Mouse (Mus musculus) cerebral cortex, adult 2 months (tissue): ENCODE results near the gene Scaf4.

ENCODE experiments used
- WGBS: fragments of 180-500 bp; shearing (Covaris S2); methylation state at CpG from one replicate; pipeline ENCODE4 v1.1.7; 2018; 5-methylcytosine and 5-hydroxymethylcytosine counted together

Scaf4 gene

DNA sequence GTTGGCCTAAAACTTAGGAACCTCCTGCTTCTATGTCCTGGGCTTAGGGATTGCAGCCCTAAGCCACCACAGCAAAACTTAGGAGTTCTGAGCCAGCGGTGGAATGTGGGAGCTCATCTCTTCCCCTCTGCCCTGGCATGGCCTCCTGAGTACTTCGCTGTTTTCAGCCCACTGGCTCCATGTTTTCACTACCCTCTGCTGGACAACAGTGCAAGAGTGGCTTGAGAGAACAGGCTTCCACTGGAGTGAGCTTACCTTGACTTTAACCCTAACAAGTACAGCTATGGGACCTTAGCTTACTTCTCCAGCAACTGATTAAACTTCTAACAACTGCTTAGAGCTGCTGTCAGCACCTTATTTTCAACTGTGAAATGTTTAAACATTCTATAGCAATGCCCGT lies 49.1 kb downstream of the Scaf4 start:
- WGBS: 94% methylated on average over 3 of the region's 3 CpGs

DNA sequence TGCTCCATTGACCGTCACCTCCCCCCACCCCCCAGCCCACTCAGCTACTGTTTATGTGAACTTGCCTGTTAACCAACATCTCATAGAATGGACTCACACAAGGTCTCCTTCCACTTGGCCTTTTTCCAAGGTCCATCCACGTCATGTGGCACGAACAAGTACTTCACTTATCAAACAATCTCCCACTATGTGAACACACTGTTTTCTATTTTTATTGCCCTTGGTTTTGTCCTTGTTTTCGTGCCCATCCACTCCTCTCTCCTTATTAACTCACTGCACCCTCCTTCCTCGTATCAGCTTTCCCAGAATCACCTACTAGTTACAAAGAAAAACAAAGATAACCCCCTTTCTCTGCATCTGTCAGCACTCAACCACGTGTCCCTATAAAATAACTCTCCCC lies 49.7 kb downstream of the Scaf4 start:
- WGBS: 48% methylated on average over 6 of the region's 6 CpGs

DNA sequence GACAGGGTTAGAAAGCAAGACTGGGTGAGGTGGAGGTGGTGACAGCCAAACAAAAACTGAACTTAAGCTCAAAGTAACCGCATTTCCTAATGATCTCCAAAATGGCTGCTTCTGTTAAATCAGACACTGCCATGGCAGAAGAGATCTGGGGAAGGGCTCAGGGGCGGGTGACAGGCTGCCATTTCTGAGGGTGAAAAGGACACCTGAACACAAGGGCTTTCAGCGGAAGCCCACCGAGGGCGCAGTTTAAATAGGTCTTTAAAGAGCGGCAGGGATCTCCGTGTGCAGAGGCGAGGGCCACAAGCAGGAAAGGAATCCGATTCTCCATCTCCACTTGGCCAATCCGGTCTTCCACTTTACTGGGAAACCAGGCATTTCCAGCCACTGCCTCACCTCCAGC lies 50.6 kb downstream of the Scaf4 start:
- WGBS: 95% methylated on average over 10 of the region's 10 CpGs

DNA sequence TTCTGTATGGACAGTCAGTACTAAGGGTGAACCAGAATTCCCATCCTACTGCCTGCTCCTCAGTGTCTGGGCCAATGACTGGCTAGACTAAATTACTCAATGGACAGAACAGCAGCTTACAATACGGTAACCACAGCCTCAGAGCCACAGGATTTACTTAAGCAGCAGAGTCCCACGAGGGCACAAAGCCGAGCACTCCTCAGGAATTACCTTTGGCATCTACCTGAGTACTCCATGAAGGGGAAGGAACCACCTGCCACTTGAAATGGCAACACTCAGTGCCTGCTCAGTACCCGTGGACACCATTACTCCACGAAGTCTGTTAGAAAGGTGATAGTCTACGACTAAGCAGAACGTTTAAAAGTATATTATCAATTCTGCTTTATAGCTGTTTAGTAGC lies 53.0 kb downstream of the Scaf4 start:
- WGBS: 92% methylated on average over 7 of the region's 7 CpGs

DNA sequence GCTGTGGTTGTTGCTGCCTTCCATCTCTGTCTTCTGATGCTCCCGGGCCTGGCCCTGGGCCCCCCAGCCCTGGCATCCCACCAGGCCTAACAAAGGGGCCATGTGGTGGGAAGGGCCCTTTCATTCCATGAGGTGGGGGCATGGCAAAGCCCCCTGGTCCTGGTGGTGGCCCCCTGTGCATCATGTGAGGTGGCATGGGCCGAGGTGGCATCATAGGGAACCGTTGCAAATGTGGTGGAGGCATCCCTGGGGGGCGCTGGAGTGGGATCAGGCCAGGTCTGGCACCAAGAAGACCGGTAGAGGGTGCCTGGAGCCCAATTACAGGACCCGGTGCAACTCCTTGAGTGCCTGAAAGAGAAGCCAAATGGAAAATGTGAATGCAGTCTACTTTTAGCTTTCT lies 54.4 kb downstream of the Scaf4 start:
- 58% methylated on average over 6 of the region's 6 CpGs for WGBS

DNA sequence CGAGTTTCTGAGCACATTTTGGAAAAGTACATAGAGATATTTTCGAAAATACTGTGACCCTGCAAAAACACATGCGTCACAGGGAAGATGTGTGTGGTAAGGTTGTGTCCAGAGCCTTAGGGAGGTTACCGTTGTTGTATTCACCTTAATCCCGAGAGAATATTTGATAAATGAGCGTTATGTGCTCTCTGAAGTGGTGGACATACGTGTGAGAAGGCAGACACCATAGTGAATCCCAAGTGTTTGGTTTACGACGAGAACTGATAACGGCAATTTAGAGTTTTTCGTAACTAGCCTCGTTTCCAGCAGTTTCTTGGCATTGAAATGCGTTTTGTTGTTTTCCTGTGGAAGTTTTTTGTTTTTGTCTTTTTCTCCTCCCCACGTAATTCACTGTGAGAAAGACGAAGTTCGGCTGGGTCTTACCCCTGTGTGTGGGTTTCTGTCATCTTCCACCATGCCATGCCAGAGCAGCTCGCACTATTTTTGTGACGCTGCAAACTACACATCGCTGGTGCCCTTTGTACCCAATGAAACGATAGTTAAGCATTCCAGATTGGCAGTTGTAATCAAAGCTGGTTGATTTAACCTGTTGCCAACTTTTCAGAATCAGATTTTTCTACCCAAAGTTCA lies 62.7 kb downstream of the Scaf4 start:
- 2% methylated on average over 20 of the region's 20 CpGs for WGBS

DNA sequence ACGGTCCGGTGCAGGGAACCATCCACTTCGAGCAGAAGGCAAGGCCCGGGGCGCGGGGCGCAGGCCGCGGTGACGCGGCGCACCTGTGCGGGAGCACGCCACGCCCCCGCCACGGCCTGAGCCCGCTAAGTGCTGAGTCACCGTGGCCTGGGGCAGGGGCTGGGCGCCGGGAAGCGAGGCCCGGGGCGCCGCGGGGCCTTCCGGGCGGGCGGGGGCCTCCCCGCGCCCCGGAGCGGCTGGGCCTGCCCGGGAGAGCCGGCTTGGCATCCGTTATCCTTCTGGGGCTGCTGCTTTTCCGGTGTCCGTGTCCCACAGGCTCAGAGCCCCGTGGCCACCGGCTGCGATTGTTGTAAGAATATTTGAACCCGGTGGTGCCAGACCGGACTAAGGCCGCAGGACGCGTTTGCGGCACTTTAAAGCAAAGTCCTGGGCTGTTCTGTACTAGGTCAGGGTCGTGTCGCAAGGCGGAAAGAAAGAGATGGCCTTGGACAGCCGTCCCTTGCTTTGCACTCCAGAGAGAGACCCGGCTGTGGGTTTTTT lies 63.3 kb downstream of the Scaf4 start:
- under 1% methylated on average over 52 of the region's 52 CpGs for WGBS

DNA sequence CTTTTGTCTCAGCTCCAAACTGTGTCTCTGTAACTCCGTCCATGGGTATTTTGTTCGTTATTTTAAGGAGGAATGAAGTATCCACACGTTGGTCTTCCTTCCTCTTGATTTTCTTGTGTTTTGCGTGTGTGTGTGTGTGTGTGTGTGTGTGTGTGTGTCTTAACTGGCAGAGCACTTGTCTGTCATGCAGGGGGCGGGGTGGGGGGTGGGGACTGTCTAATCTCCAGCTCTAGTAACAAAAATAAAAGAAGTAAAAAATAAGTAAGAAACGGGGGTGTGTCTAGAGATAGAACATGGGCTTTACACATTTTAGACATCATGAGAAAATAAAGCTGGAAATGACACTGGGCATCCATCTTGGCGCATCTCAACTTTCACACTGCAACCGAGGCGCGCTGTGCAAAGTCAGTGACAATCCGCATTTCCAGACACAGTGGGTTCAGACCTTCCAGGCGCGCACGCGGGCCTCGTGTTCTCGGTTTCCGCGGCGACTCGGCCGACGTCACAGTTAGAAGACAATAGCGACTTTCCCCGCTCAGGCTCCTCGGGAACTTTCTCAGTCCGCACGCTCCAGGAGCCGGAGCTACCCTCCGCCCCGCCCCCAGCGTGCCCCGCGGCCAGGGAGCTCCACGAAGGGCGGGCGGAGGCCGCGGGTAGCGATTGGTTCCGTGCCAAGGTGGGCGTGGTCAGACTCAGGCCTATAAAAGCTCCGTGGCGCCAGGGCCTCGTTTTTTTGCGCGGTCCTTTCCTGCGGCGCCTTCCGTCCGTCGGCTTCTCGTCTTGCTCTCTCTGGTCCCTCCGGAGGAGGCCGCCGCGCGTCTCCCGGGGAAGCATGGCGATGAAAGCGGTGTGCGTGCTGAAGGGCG lies 64.0 kb downstream of the Scaf4 start, which contains the start of gene Sod1:
Gene Sod1, plus strand, starts transcription at position 729 of the 866 bp plus-strand sequence.
- 1% methylated on average over 63 of the region's 63 CpGs for WGBS

DNA sequence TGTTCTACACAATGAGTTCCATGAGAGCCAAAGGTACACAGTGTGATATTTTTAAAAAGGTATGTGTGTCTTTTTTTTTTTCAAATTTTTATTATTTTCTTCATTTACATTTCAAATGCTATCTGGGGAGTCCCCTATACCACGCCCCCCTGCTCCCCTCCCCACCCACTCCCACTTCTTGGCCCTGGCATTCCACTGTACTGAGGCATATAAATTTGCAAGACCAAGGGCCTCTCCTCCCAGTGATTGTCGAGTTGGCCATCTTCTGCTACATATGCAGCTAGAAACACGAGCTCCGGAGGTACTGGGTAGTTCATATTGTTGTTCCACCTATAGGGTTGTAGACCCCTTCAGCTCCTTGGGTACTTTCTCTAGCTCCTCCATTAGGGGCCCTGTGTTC lies 64.9 kb downstream of the Scaf4 start:
- WGBS: 64% methylated on average over 4 of the region's 4 CpGs

DNA sequence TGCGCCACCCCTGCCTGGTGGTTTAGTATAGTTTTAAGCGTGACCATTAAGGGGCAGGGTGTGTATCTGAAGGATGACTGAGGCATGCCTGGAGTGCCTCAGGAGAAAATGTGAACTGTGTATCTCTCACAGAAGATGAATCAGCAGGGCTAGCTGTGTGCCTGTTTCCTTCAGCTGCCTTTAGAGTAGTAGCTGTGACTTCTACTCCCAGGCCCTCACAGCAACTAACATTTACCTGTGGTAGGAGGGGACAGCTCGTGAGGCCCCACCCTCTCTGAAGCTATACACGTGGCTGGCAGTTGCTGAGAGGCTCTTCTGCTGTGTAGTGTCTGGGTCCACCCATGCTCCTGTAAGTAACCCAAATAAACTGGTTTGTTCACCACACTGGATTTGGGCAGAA lies 66.4 kb downstream of the Scaf4 start:
- 82% methylated on average over 4 of the region's 4 CpGs for WGBS

DNA sequence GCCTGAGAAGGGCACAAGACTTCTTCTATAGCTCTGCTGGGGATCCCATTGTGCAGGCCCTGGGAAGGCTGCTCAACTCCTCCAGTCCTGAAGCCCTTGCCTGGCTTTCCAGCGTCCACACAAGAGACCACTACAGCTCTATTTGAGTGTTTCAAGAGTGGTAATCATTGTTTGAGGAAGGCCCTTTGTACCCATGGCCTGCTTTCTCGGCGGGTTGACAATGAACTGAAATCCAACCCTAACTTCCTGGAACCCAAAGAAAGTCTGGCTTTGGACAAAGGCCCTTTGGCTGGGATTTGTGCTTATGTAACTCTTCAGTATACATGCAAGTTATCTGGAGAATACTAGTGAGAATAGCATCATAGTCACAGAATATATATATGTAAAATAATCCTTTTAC lies 66.9 kb downstream of the Scaf4 start:
- WGBS: 56% methylated on average over 3 of the region's 3 CpGs

DNA sequence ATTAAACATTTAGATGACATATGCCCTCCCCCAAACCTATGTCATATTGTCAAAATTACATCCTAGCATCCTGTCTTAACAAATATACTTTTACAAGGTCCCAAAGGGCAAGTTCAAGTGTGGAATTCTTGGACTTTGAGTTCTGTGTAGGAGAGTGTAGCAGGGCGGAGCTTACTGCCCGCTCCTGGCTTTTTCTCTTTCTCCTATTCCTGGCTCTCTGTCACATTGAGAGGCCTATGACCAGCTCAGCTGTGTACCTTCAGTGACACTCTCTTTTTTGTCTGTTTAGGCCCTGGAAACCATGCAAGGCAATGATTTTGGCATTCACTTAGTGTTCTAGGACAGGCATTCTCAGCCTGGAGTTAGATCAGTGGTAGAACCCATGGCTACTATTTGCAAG lies 67.9 kb downstream of the Scaf4 start:
- 96% methylated on average over 2 of the region's 2 CpGs for WGBS

DNA sequence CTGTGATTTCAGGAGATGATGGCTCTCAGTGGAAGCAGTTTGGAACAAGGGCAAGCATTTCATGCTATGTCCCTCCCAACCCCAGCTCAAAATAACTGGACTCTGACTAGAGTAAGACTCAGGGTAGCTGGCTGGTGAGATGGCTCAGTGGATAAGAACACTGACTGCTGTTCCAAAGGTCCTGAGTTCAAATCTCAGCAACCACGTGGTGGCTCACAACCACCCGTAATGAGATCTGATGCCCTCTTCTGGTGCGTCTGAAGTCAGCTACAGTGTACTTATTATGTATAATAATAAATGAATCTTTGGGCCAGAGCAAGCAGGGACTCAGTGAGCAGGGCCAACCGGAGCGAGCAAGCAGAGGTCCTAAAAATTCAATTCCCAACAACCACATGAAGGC lies 68.4 kb downstream of the Scaf4 start:
- WGBS: 92% methylated on average over 5 of the region's 5 CpGs

DNA sequence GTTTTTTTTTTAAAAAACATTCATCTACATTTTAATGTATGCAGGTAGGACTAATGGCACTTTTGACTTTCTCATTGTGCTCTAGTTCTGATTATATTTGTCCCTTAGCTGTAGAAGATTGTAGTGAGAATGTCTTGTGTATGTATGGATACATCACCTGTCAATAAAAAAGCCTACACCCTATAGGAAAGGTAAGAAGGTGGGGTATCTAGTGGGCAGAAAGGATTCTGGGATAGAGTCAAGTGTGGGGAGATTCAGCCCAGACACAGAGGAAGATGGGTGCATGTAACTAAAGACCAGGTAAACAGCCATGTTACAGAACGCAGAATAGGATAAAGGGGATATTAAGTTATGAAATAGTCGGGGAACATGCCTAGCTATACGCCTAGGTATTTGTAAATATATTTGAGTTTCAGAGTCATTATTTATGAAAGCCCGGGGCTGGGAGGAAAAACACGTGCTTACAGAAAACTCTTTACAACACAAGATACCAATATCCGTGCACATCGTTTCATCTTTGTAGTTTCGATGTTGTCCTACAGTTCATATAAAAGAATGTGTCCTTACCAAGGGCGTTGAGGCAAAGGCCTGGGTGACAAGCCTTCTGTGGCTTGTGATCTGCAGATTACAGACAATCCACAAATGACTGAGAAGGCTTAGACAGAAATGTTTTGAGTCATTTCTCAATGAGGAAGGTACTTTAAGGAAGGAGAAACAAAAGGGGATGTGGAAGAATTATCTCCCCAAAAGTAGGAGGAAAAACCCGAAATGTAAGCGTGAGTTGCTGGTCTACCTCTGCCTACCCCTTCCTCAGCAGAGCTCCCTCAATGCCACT lies 69.4 kb downstream of the Scaf4 start:
- 94% methylated on average over 11 of the region's 11 CpGs for WGBS

DNA sequence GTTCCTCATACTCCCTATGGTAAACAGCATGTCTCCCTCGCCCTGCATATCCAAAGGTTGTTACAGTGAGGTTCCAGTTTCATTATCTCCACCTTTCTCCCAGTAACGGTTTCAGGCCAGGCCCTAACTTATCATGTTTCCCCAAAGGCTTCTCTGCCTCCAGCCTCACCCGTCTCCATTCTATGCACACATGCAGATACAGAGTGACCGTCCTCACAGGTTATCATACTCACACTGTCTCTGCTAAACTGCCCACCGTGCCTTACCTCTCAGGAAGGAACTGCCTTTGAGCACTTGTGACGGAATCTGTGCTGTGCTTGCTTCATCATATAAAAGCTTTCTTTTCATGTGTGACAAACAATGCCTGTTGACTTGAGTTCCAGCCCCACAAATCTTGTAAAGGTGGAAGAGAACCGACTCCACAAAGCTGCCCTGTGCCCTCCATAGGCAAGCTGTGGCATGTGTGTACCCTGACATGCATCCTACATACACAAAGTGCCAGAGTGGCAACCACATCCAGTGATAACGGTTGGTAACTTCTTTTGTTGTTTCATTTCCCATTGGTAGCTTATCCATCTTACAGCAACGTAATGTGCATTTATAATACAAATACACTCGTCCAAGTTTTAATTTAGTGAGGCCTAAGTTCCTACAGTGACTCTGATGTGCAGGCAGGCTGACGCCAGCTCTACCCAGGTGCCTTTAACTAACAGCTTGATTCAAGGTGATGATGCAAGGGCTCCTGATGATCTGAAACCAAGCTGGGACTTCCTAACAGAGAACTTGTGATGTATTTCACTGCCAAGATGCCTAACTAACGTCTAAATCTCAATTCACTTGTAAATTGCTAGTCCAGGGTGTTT lies 70.6 kb downstream of the Scaf4 start:
- WGBS: 86% methylated on average over 12 of the region's 12 CpGs

DNA sequence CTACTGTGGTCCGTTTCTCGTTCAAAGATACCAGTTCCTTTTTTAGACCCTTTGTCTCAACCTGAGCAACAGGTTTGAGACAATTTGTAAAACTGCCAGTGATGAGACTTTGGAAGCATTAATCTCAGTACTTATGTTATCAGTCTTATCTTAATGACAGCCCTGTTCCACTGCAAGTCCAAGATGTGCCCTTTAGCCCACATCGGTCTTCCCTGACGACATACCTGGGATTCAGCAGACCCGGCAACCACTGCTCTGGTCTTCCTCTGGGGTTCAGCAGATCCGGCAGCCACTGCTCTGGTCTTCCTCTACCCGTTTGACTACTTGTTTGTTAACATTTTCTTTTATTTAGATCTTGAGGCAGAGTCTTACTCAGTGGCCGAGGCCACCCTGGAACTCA lies 72.5 kb downstream of the Scaf4 start:
- 91% methylated on average over 8 of the region's 8 CpGs for WGBS

DNA sequence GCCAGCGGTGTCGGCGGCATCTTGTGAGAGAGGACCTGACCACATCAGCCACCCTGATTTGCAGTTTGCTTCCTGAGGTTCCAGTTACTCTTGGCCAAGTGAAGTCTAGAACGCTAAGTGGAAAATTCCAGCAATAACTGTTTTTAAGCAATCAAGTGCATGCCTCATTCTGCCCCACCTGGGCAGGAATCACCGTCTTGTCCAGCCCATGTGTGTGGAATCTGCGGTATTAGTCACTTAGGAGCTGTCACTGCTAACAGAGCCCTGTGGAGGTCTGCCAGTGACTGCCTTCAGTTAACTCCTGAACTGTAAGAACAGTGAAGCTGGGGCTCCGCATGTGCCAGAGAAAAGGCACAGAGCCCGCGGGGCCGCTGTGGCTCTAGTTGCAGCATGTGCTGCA lies 73.6 kb downstream of the Scaf4 start:
- 86% methylated on average over 10 of the region's 10 CpGs for WGBS

DNA sequence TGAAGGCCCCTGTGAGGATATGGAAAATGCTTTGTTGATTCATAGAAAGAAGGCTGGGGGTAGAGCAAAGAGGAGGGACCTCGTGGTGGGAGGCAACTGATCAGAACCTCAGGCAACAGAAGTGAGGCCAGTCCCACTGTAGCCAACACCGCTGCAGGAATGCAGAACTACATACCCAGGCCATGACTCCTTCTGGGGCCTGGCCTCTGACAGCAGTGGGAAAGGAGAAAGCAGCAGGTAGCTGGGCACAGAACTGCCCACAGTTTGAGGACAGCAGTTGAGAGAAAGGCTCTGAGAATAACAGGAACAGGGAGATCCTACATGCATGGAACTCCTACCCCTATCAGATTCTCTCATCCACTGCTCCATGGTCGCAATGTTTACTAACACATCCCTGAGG lies 75.3 kb downstream of the Scaf4 start:
- 92% methylated on average over 3 of the region's 3 CpGs for WGBS

DNA sequence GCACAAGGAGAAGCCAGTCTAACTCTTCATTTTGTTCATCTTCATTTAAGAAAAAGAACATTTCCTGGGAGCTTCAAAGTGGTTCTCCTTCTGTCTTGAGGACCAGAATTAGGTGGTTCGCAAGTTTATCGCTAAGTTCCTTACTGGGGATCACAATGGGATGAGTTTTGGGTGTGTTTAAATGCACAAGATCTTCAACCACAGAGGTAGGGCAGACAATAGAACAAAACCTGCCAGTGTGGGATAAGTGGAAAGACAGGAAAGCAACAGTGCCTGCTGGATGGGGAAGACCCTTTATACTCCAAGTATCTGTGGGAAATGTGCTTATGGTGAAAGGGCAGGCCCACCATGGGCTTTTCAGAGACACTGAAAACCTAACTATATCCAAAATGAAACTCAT lies 79.4 kb downstream of the Scaf4 start:
- WGBS: 98% methylated on average over 2 of the region's 2 CpGs

DNA sequence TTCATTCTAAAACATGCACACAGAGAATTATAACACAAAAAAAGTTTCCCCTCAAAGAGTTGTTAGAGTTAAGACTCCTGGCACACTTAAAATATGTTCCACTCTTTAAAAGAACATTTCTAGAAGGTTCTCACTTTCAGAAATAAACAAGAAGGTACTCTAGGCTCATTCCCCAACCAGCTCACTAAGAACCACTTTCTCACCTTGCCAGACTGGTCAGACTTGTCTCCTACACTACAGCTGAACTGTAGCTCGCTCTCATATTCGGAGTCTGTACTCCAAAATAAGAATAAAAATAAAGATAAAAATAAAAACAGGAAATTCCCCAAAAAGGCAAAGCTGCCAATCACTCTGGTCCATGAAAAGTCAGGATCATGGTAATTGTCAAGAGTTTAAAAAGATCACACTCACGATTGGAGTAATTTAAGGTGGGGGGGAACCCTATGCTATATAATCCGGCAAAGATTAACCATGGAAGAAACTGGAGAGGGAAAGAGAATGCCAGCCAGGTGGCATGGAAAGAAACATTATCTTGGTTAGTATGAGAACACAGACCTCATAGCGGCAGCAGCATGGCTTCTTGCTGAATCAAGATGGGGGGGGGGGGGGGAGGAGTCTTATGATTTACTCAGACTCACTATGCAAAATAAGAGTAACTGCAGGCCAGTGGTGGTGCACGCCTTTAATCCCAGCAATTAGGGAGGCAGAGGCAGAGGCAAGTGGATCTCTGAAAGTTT lies 80.9 kb downstream of the Scaf4 start:
- 85% methylated on average over 6 of the region's 6 CpGs for whole genome bisulfite sequencing

DNA sequence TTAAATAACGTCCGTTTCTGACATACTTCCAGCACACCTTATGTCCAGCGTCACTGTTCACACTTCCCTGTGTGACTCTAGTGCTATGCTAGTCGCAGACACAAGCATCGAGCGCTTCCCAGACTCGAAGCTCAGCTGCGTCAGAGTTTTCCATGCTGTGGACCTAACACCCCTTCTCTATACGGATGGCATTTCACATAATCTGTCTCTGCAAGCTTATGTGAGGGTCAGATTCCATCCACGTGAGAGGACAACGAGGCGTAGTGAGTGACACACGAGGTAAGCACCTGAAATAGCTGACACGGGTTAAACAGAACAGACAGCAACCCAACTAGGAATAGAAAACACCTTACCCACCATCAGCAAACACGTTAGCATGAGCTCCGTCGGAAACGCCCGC lies 82.2 kb downstream of the Scaf4 start:
- WGBS: 60% methylated on average over 19 of the region's 19 CpGs
